Mouse (Mus musculus): ENCODE results near the gene Rin2. TPM values are rescaled to one million over a fixed set of nuclear protein-coding genes. Genes with fewer than 3 reads are reported as not detected.

The Rin2 gene
- total RNA-seq, 2 experiments from 2014 or later, result 2.8 to 3.0 TPM

DNA sequence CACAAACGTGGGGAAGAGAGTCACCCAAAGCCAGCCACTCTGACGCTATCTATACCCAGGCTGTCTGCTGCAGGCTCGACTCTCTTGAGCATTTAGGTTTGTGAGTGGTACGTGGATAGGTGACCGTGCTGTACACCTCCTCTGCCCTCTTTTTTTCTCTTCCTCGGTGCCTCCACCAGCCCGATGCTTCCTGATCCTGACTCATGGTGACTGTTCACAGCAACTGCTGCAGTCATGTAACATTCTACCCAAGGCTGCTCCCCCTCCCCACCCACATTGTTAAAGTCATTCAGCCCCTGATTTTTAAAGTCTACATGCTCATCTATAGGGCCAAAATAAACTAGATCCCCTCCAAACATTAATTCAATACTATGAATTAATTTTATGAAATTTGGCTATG is 54.4 kb downstream of the Rin2 start:
- no peak for ATAC-seq (replicated peaks; ENCODE audit: poor library complexity, severe bottlenecking)

DNA sequence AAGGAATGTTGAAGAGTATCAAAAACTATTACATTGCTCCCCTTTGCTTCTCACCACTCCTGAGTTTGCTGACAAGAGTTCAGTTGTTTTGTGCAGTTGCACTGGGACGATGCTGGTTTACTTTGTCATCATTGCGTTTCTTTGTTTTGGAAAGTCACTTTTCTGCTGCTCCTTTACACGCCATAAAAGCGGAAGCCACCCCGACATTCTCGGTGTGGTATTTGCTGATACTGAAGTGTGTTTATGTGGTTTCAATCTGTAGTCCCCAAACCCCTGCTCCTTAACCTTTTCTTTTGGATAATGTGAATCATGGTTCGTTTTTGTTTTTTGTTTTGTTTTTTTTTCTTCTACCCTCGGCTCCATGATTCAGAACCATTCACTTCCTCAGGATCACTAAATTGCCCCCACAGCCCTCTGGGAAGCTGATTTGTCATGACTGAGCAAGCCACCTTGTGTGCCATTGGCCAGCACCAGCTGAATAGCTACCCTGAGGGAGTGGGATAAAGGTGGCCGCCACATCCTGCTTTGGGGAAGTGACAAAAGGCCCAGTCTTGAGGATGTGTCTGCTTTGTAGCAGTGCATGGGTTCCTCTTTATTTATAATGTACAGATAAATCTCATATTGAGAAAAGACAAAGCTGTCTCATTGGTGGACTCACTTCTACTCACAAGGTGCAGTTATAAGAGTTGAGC is 55.3 kb downstream of the Rin2 start:
- peak; percentile 94 for ATAC-seq (replicated peaks; ENCODE audit: poor library complexity, severe bottlenecking)

DNA sequence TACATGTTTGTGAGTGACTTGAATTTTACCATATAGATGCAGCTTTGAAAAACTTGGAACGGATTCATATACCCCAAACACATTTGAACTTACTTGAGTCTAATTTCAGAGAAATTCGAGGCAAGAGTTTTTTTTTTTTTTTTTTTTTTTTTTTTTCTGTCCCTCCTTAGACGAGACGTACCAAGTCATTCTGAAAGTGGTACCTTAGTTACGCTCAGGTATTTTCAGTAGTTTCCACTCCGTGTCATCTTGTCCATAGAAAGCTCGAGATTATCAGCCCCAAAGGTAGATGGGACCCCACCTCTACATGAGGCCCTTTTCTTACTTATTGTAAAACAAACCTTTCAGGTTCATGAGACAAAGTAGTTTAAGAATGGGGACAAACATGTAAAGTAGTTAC is 55.9 kb downstream of the Rin2 start:
- ATAC-seq (replicated peaks; ENCODE audit: poor library complexity, severe bottlenecking), result no peak

DNA sequence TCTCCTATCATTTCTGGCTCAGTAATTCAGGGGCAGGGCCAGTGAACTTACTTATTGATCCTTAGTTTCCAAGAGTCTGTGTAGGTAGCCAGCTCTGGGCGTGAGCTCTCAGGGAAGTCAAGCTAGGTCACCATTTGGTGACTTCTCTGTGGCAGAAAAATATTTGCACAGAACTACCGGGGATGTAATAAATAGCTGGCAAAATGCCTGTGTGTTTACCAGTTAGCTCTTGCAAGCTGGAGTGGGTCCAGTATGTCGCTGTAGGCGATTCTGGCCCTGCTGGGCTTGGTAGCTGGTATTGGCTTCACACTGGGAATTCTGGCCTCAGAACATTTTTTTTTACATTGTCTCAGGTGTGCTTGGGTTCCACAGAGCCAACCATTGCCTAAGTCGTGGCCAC is 60.1 kb downstream of the Rin2 start:
- no peak for ATAC-seq (replicated peaks; ENCODE audit: poor library complexity, severe bottlenecking)

DNA sequence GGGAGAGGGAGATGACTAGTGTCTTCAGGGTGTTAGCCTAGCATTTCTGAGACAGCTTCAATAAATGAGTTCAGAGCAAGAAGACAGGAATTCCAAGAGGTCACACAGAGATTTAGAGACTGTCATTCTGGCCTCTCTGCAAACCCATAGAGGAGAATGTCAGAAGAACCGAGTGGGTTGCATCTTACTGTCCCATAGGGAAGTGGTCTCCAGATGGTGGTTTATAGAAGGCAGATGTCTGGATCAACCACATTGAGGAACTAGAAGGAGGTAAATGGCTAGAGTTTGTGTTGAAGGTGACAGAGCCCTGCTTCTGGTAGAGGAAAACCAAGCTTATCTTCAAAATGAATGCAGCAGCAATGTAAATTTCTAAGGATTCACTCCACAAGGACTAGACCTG is 61.5 kb downstream of the Rin2 start:
- ATAC-seq (replicated peaks; ENCODE audit: poor library complexity, severe bottlenecking), result peak; percentile 95

DNA sequence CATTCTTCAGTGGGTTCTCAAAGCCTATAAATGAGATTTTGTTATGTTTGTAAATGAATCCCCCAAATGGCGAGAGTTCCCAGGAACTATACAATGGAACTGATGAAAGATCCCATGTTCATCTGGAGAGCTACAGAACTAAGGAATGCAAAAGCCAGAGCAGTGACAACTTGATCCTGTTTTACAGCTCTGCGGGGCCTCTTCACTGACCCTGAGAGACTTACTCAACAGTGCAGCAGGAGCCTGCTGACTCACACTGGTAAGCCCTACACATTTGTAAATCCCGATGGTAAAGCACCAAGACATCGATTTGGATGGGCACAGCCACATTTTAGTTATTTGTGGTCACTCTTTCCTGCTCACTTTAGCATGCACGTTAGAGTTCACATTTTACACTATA is 62.2 kb downstream of the Rin2 start:
- peak; percentile 74 for ATAC-seq (replicated peaks; ENCODE audit: poor library complexity, severe bottlenecking)

DNA sequence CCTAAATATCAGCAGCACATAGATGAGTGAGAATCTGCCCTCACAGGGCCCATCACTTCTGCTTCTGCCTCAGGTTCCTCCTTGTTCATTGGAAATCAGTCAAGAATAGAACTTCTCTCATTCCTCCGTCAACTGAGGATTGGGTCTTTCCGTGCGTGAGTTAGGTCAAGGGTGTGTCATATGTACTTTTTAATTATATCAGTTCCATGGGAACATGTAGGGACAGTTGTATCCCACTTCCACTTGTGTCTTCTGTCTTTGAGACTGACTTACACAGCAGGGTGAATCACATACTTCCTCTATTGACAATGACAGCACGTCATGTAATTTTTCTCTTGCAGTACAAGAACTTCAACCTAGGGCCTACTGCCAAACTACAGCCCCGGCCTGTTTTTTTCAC is 65.7 kb downstream of the Rin2 start:
- ATAC-seq (replicated peaks; ENCODE audit: poor library complexity, severe bottlenecking), result peak; percentile 43

DNA sequence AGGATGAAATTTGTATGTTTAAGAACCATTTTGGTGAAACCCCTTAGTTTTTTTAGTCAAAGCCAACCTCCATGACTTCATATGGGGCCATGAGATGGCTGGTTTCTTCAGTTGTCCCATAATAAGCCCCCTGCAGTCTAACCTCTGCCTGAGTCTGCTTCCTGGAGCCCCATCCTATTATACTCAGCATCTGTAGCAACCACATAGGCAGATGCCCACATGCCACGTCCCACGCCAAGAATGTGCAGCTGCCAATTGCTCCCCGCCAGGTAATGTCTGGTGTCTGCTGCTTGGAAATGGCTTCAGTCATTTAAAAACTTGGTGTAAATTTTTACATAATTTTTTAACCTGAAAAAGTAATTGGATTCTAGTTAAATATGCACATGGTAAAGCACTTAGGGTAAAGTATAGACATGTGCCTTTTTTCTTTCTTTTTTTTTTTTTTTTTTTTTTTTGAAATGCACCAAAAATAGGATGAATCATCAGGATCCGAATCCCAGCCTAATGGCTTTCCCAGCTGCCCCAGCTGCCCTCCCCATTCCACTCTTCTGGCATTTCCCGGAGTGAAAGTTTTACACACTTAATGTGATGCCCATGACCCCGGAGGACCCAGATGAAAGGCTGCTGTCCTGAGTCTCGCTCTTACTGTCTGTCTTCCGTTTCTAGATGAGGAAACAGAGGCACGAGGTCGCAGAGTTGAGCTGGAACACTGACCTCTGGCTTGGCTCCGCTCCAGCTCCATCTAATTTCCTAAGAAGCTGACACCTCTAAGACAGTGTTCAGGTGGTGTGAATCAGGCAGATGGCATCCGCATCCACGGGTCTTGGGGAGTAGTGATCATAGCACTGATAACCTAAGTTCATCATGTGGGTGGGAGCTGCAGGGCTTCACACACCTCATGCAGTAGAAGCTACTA is 68.0 kb downstream of the Rin2 start:
- ATAC-seq (replicated peaks; ENCODE audit: poor library complexity, severe bottlenecking), result no peak

DNA sequence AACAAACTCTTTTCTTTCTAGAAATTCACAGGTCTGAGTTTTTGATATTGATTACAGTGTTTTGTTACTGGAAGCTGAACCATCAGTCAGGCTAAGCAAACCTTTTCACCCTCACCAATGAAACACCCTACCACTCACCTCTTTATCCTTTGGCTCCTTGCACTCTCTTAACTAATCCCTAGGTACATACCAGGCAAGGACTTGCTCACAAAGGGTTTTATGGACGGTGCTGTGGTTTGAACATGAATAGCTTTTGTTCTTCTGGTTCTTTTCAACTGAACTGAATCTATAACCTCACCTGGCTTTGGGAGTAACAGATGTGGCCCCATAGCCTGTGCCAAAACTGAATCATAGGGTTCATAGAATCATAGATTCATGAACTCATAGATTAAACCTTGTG is 71.4 kb downstream of the Rin2 start:
- ATAC-seq (replicated peaks; ENCODE audit: poor library complexity, severe bottlenecking), result no peak

DNA sequence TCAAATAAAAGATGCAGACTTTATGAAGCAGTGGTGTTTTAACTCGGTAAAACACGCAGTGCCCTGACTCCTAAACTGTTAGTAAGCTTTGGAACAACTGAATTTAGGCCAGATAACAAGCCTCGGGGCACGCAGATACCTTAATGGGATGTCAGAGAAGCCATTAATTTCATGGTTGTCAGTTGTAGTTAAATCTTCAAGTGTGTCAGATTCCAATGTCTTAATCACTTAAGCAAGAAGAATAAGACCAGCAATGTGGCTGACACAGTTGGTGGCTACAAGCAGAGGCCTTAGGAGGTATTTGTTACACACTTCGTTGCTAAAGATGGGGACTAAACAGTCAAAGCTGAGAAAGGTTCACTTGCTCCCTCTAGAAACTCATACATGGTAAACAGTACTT is 74.6 kb downstream of the Rin2 start:
- ATAC-seq (replicated peaks; ENCODE audit: poor library complexity, severe bottlenecking), result no peak

DNA sequence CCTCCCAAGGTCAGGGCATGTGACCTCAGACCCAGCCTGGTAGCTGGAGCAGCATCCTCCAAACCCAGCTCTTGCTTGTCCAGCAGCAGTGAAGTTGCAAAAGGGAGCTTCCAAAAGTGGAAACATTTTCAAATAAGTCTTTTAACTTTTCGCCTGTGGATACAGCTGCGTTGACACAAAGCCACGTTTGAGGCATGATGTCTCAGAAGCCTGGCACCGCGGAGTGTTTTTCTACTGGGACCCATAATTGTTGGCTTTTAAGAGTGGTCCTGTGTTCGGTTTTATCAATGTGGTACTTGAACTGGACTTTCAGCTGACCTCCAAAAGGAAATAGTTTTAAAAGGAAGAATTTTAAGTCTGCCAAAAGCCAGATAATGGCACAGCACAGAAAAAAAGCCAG is 77.6 kb downstream of the Rin2 start:
- ATAC-seq (replicated peaks; ENCODE audit: poor library complexity, severe bottlenecking), result no peak

DNA sequence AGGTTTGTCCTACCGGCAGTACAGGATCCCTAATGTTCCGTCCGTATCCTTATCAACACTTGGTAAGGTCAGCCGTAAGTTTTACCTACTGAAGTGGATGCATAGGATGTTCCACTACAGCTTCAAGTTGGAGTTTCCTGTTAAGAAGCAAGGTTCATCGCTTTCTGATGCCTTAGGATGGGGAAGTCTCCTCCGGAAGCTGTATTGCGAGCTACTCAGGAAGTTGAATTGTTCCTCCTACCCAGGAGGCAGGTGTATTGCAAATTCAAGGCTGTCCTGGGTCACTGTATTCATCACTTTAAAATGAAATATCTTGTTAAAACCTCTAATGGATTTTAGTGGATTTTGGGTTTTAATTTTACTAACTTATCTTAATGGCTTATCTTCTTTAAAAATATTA is 79.0 kb downstream of the Rin2 start:
- peak; percentile 81 for ATAC-seq (replicated peaks; ENCODE audit: poor library complexity, severe bottlenecking)

DNA sequence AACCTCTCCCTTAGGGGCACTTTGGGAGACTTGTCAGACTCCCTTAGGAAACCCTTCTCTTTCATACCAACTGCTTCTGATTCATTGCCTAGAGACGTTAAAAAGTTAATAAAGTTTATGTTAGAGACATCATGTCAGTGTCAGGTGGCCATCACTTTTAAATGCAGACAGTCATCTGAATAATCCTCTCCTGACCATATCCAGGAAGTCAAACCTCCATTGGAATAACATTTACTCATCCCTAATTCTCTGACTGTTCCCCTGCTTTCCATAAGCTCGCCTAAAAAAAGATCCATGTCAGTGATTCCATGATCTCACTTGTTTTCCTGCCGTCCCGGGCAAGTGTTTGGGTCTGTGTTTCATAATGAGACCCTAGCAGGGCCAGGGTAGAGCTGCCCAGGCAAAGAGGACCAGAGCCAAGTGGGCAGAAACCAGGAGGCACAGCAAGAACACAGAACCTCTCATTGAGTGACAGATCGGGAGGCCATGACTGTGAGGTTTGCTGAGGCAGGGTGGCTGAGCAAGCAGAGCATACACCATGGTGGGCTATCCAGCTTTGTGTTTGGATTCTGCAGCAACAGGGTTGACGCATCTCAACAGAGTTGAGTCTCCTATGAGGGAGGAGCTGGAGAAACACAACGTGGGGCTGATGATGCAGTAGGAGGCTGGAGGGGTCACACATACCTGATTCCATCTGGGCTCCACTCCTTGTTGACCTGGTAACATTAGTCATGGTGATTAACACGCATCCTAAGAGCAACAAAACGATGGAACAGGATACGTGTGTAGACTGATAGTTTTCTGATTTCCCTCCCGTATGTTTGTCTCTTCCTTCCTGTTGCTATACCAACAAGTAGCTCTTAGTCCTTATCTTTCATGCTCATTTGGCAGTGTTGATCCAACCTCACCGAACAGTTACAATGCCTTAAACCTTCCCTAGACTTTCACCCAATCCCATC is 81.1 kb downstream of the Rin2 start:
- ATAC-seq (replicated peaks; ENCODE audit: poor library complexity, severe bottlenecking), result no peak

DNA sequence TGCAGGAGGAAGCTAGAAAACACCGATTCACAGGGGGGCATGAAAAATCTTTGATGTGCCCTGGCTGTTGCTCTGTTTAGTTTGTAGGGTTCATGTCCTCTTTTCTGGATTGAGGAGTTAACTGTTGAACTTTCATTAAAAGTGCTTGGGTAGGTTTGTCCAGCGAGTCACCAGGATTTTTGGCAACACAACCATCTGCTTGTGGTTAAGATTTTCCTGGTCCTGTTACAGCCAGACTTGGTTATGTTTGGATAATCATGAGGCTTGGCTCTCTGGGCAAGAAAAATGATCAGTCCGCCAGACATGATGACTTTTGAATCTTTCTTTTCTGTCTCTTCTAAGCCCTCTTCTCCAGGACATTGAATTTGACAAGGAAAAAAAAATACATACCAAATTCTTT is 85.1 kb downstream of the Rin2 start:
- ATAC-seq (replicated peaks; ENCODE audit: poor library complexity, severe bottlenecking), result no peak

DNA sequence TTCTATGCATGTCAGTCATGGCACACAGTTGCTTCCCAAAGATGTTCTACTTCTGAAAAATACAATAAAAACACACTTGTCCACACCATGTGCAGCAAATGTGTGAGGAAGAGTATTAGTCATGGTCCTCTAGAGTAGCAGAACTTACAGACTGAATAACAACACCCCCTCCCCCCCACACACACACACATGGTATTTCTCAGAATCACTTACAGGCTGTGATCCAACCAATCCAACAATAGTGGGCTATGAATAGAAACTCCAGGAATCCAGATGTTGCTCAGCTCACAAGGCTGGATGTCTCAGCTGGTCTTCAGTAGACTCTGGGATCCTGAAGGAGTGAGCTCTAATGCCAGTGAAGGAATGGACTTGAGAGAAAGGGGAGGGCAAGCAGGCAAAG is 86.4 kb downstream of the Rin2 start:
- no peak for ATAC-seq (replicated peaks; ENCODE audit: poor library complexity, severe bottlenecking)

DNA sequence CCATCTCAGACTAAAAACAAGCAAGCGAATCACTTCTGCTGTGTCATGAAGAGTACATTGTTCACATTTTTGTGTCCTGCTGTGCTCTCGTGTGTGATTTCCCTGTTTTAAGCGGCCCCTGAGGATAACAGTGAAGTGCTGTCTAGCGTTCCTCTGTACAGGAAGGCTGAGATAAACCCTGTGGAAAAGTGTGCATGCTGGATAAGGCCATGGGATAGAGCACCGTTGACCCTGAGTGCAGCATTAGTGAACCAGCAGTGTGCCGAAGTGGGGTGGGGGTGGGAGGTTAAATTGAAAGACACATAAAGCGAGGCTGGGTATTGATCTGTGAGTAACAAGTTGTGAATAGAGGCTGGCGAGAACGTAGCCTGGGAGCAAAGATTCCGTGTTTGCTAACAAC is 94.9 kb downstream of the Rin2 start:
- no peak for ATAC-seq (replicated peaks; ENCODE audit: poor library complexity, severe bottlenecking)

DNA sequence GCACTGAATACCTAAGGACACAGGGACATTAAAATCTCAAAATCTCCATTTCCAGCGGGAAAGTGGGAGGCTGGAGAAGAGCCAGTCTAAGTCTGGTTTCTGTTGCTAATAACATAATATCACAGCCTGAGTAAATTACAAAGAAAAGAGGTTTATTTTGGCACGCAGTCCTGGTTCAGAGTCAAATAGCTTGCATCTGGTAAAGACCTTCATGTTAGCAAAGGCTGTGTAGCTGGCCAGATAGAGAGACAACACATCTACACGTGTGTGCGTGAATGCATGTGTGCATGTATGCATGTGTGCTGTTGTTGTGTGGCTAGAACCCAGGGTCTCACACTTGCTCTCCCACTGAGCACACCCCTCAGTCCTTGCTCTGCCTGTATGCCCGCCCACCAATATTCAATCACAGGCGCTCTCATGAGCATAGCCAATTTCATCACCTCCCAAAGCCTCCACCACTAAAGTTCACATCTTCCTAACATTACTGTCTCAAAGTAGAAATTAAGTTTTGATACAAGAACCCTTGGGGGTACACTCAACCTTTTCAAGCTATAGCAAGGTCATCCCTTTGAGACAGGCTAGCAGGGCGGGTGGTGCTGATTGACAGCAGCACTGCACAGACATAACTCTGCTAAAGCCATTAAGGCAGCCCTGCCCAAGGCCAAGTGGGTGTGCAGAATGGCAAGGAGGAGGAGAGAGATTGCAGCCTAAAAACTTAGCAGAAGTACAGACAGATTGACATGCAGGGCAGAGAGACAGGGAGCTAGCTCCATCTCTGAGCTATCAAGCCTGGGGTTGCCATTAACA is 95.9 kb downstream of the Rin2 start:
- ATAC-seq (replicated peaks; ENCODE audit: poor library complexity, severe bottlenecking), result no peak

DNA sequence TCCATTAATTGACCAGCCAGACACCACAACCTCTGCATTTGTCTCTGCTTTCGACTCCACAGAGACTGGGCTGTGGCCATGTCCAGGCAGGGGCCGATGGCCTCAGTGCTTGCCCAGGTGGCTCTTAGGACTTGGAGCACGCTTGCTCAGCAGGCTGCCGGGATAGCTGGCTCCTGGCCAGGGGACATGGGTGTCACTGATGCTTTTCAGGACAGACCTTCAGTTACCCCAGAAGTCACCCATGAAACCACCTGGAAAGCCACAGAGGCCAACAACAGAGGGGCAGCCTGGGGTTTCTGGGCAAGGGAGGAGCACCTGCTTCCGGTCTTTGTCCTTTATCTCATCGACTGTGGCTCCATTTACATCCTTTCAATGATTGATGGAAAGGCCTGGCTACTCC is 108.2 kb downstream of the Rin2 start:
- ATAC-seq (replicated peaks; ENCODE audit: poor library complexity, severe bottlenecking), result no peak

DNA sequence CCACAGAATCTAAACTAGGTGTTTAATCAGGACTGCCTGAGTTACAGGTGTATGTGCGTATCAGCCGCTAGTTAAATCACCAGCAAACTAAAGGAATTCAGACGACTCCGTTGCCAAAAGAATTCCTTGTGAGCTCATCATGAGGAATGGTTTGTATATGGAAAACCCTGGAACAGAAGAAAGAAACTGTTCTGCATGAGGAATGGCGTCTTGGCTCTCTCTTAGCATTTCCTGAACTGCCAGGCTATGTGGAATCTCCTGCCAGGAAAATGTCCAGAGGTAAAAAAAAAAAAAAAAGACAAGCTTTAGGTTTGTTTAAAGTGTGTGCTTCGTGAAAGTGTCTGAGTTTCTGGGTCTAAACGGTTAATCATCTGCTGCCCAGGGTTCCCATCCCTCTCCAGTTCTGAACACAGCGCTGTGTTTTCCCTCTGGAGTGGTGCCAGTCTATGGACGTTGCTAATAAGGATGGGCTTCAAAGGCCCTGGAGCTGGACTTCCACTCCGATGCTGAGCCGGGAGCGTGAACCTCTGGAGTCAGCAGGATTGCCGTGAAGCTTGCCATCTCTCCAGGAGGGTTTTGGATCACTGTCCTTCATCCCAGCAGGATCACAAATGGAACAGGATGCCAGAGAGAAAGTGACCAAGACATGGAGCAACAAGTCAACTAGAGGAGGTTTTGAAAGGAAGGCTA is 109.4 kb downstream of the Rin2 start:
- no peak for ATAC-seq (replicated peaks; ENCODE audit: poor library complexity, severe bottlenecking)

Data from granulocyte monocyte progenitor cell, adult 5-6 weeks (primary cell).